Mouse (Mus musculus) embryonic fibroblast, embryonic 13.5 days (primary cell): ENCODE results near the gene Dapp1.

Experiments
- CTCF ChIP-seq: IDR thresholded peaks from 2 replicates; pipeline ENCODE4 v1.5.1; 2011; ENCODE audit warnings: mild to moderate bottlenecking, control low read depth, low read length, moderate library complexity, borderline replicate concordance; ENCODE audit not compliant: insufficient read depth
- POLR2A ChIP-seq: IDR thresholded peaks from 2 replicates; pipeline ENCODE4 v1.6.1; 2011; ENCODE audit warnings: low read depth, mild to moderate bottlenecking, control low read depth, low read length, moderate library complexity

DNA sequence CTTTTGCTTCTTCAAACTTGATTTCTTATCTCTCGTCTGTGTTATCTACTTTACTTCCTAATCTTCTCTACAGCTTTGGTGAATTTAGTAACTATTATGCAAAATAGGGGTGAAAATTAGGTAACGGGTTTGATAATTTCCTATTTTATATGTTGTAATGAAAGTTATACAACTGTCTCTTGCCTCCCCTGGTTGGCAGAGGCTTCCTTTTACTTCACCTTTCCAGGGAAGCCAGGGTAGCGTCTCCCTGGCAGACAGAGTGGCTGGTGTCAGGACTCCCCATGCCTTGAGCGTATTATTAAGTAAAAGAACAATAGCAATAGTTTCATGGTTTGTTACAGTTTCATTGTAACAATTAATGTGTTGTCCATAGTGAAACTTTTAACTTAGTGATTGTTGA lies 87.6 kb downstream of the Dapp1 start:
- TF ChIP-seq CTCF (no peak), POLR2A (no peak)
